Mouse (Mus musculus): Measurements from ENCODE around the gene Dnajb1. TPM values are rescaled to one million over a fixed set of nuclear protein-coding genes. Genes with fewer than 3 reads are reported as not detected.
A peak's percentile ranks its signal among the peaks of the same experiment; 100 is the strongest.

The Dnajb1 gene
- polyA plus RNA-seq, 1 experiment from 2014 or later: 69.0 TPM

GRCm38 (mm10) chr8:83580826-83581225 is 27.2 kb upstream of the Dnajb1 start:
- H3K4me2 ChIP-seq (replicated peaks): no peak overlapping the region
- peaks cover 14% of the 10 kb centered on the region for H3K36me3 ChIP-seq
- no peaks in the 10 kb centered on the region for H3K27me3 ChIP-seq
- no peak overlapping the region for H3K27ac ChIP-seq
- no peak overlapping the region for H3K4me3 ChIP-seq
- peaks cover 19% of the 10 kb centered on the region for H3K4me1 ChIP-seq
- H3K9ac ChIP-seq: no peak overlapping the region
- ATAC-seq (ENCODE audit: insufficient number of reproducible peaks, insufficient read depth, low FRiP score, low TSS enrichment): no peak
- no peaks in the 10 kb centered on the region for H3K9me3 ChIP-seq
- WGBS: 84% methylated on average over 8 of the region's 8 CpGs

- no peak overlapping the region for H3K4me3 ChIP-seq
- no peak overlapping the region for H3K4me2 ChIP-seq (replicated peaks)
- peaks cover 14% of the 10 kb centered on the region for H3K36me3 ChIP-seq
- ATAC-seq (ENCODE audit: insufficient number of reproducible peaks, insufficient read depth, low FRiP score, low TSS enrichment): no peak
- H3K27me3 ChIP-seq: no peaks in the 10 kb centered on the region
- H3K4me1 ChIP-seq: peaks cover 12% of the 10 kb centered on the region
- no peak overlapping the region for H3K27ac ChIP-seq
- no peak overlapping the region for H3K9ac ChIP-seq
- no peaks in the 10 kb centered on the region for H3K9me3 ChIP-seq
- WGBS: 89% methylated on average over 8 of the region's 8 CpGs
These were observed 25.8 kb upstream of the Dnajb1 start for GRCm38 (mm10) chr8:83582226-83582625.

- H3K9ac ChIP-seq: no peak overlapping the region
- no peak for ATAC-seq (ENCODE audit: insufficient number of reproducible peaks, insufficient read depth, low FRiP score, low TSS enrichment)
- H3K36me3 ChIP-seq: peaks cover 20% of the 10 kb centered on the region
- H3K9me3 ChIP-seq: no peaks in the 10 kb centered on the region
- no peaks in the 10 kb centered on the region for H3K27me3 ChIP-seq
- 0 out of 2 replicates have a peak, but pooled peaks cover 9% of the 10 kb centered on the region for H3K4me1 ChIP-seq
- whole genome bisulfite sequencing: 86% methylated on average over 15 of the region's 15 CpGs
- H3K4me2 ChIP-seq (replicated peaks): no peak overlapping the region
- H3K4me3 ChIP-seq: no peak overlapping the region
- no peak overlapping the region for H3K27ac ChIP-seq
These were observed 24.8 kb upstream of the Dnajb1 start for GRCm38 (mm10) chr8:83583236-83583635.

GRCm38 (mm10) chr8:83584771-83585170 is 23.2 kb upstream of the Dnajb1 start:
- ATAC-seq (ENCODE audit: insufficient number of reproducible peaks, insufficient read depth, low FRiP score, low TSS enrichment): no peak
- Histone ChIP-seq H3K4me3 (no peak overlapping the region), H3K9ac (no peak overlapping the region), H3K4me2 (replicated peaks) (no peak overlapping the region), H3K27me3 (no peaks in the 10 kb centered on the region), H3K27ac (no peak overlapping the region), H3K36me3 (peaks cover 29% of the 10 kb centered on the region), H3K4me1 (0 out of 2 replicates have a peak, but pooled peaks cover 9% of the 10 kb centered on the region), H3K9me3 (no peaks in the 10 kb centered on the region)
- 86% methylated on average over 1 of the region's 1 CpGs for WGBS

- ATAC-seq (ENCODE audit: insufficient number of reproducible peaks, insufficient read depth, low FRiP score, low TSS enrichment): no peak
- H3K9me3 ChIP-seq: no peaks in the 10 kb centered on the region
- H3K9ac ChIP-seq: no peak overlapping the region
- H3K27me3 ChIP-seq: no peaks in the 10 kb centered on the region
- WGBS: 81% methylated on average over 3 of the region's 3 CpGs
- H3K4me2 ChIP-seq (replicated peaks): no peak overlapping the region
- 0 out of 2 replicates have a peak, but pooled peaks cover 12% of the 10 kb centered on the region for H3K4me1 ChIP-seq
- no peak overlapping the region for H3K27ac ChIP-seq
- H3K36me3 ChIP-seq: peaks cover 33% of the 10 kb centered on the region
- H3K4me3 ChIP-seq: no peak overlapping the region
These were observed 22.7 kb upstream of the Dnajb1 start for GRCm38 (mm10) chr8:83585333-83585732.

- Histone ChIP-seq H3K4me3 (no peak overlapping the region), H3K4me2 (replicated peaks) (no peak overlapping the region), H3K9ac (no peak overlapping the region), H3K27me3 (no peaks in the 10 kb centered on the region), H3K27ac (no peak overlapping the region), H3K4me1 (peaks cover 22% of the 10 kb centered on the region), H3K9me3 (no peaks in the 10 kb centered on the region), H3K36me3 (peaks cover 34% of the 10 kb centered on the region)
- WGBS: 73% methylated on average over 6 of the region's 6 CpGs
- no peak for ATAC-seq (ENCODE audit: insufficient number of reproducible peaks, insufficient read depth, low FRiP score, low TSS enrichment)
These were observed 20.3 kb upstream of the Dnajb1 start for GRCm38 (mm10) chr8:83587644-83588043.

- peaks cover 25% of the 10 kb centered on the region for H3K4me1 ChIP-seq
- no peak overlapping the region; the same call in 1 of the 2 replicates for H3K9ac ChIP-seq
- H3K9me3 ChIP-seq: no peaks in the 10 kb centered on the region
- WGBS: 95% methylated on average over 5 of the region's 5 CpGs
- peaks cover 29% of the 10 kb centered on the region for H3K36me3 ChIP-seq
- H3K27ac ChIP-seq: no peak overlapping the region
- no peaks in the 10 kb centered on the region for H3K27me3 ChIP-seq
- no peak for ATAC-seq (ENCODE audit: insufficient number of reproducible peaks, insufficient read depth, low FRiP score, low TSS enrichment)
- H3K4me2 ChIP-seq (replicated peaks): no peak overlapping the region
- no peak overlapping the region for H3K4me3 ChIP-seq
These were observed 19.1 kb upstream of the Dnajb1 start for GRCm38 (mm10) chr8:83588886-83589285.

GRCm38 (mm10) chr8:83590488-83591023 is 17.4 kb upstream of the Dnajb1 start:
- peaks cover 25% of the 10 kb centered on the region for H3K36me3 ChIP-seq
- WGBS: 85% methylated on average over 7 of the region's 7 CpGs
- no peak for ATAC-seq (ENCODE audit: insufficient number of reproducible peaks, insufficient read depth, low FRiP score, low TSS enrichment)
- H3K4me3 ChIP-seq: no peak overlapping the region
- H3K4me1 ChIP-seq: peaks cover 25% of the 10 kb centered on the region
- H3K27ac ChIP-seq: no peak overlapping the region
- H3K9me3 ChIP-seq: no peaks in the 10 kb centered on the region
- no peaks in the 10 kb centered on the region for H3K27me3 ChIP-seq
- H3K9ac ChIP-seq: no peak overlapping the region
- no peak overlapping the region for H3K4me2 ChIP-seq (replicated peaks)

GRCm38 (mm10) chr8:83592682-83593081 is 15.3 kb upstream of the Dnajb1 start:
- Histone ChIP-seq H3K4me2 (replicated peaks) (peak overlapping the region; percentile 73), H3K27me3 (no peaks in the 10 kb centered on the region), H3K4me3 (peak overlapping the region; percentile 62), H3K9ac (peak overlapping the region; percentile 88), H3K4me1 (peaks cover 17% of the 10 kb centered on the region), H3K36me3 (peaks cover 24% of the 10 kb centered on the region), H3K27ac (no peak overlapping the region), H3K9me3 (no peaks in the 10 kb centered on the region)
- ATAC-seq (ENCODE audit: insufficient number of reproducible peaks, insufficient read depth, low FRiP score, low TSS enrichment): no peak
- WGBS: 51% methylated on average over 3 of the region's 3 CpGs

- no peak; the same call in 1 of the 2 replicates for ATAC-seq (ENCODE audit: insufficient number of reproducible peaks, insufficient read depth, low FRiP score, low TSS enrichment)
These were observed 14.4 kb upstream of the Dnajb1 start for GRCm38 (mm10) chr8:83593325-83594166.

GRCm38 (mm10) chr8:83594167-83595049 is 13.6 kb upstream of the Dnajb1 start:
- Histone ChIP-seq H3K9ac (peak overlapping the region; percentile 88), H3K27me3 (no peaks in the 10 kb centered on the region), H3K27ac (peak overlapping the region; percentile 86), H3K9me3 (no peaks in the 10 kb centered on the region), H3K4me3 (peak overlapping the region; percentile 62), H3K4me1 (peaks cover 17% of the 10 kb centered on the region), H3K36me3 (peaks cover 10% of the 10 kb centered on the region; the same call in 1 of the 2 replicates), H3K4me2 (replicated peaks) (peak overlapping the region; percentile 73)
- ATAC-seq (ENCODE audit: insufficient number of reproducible peaks, insufficient read depth, low FRiP score, low TSS enrichment): peak; percentile 97
- under 1% methylated on average over 43 of the region's 43 CpGs for WGBS

More at GRCm38 (mm10) chr8:83593325-83594166, 14.4 kb upstream of the Dnajb1 start:
- Histone ChIP-seq H3K4me1 (peaks cover 17% of the 10 kb centered on the region), H3K36me3 (peaks cover 17% of the 10 kb centered on the region; the same call in 1 of the 2 replicates), H3K4me2 (replicated peaks) (peak overlapping the region; percentile 73), H3K9me3 (no peaks in the 10 kb centered on the region), H3K9ac (peak overlapping the region; percentile 88), H3K27me3 (no peaks in the 10 kb centered on the region), H3K4me3 (peak overlapping the region; percentile 62), H3K27ac (peak overlapping the region; percentile 86)
- 5% methylated on average over 22 of the region's 22 CpGs for WGBS
